In the genomic region with DNA sequence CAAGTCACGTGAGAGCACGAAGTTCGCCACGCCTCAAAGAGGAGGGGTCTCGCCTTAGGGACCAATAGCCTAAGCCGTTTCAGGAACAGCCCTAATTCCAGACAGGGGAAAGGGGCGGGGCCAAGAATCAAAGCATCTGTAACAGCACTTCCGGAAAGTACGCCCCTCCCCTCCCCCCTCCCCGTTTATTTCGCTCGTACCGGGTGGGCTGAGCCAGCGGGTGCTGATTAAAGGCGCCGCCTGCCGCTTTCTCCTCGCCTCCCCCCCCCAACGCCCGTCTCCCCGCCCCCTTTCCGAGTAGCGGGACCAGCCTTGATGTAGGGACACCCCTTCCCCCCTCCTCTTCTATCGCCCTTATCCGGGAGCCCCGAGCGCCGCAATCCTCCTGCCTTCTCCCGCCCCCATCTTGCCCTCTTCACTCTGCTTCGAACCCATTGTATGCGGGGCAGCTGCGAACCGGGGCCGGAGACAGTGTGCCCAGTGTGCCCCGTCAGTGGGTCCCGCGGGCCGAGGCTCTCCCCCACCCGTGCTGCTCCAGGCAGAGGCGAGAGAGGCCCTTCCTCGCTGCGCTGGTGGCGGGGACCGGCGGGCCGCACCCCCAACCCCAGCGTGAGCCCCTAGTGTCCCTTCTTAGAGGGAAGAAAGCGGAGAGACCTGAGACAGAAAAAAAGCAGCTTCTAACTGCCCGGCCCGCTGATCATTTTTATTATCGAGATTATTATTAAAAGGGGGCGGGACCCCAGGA, we compare ENCODE assay signal across 1 mouse cellular context.
A peak's percentile ranks its signal among the peaks of the same experiment; 100 is the strongest.
TF ChIP-seq lines count a peak whose summit lies in the region.

No protein-coding gene starts in this region.

TF ChIP-seq in CH12.LX, 34 proteins besides CTCF, POLR2A, EP300 and RAD21 (continued from another document):
- TF ChIP-seq JUND (conservative IDR thresholded peaks at IDR 0.05; ENCODE audit: low read depth, low read length) = no peak
- TF ChIP-seq RCOR1 (conservative IDR thresholded peaks at IDR 0.05; ENCODE audit: low read depth, low read length) = no peak
- no peak; the same call in 1 of the 2 replicates for TF ChIP-seq BHLHE40 (IDR thresholded peaks at IDR 0.05; ENCODE audit: low read depth, low read length)
- no peak for TF ChIP-seq POLR2AphosphoS2 (IDR thresholded peaks at IDR 0.05; ENCODE audit: low read depth, low read length)
- 0 out of 2 replicates have a peak, but pooled peaks have one; percentile 1 for TF ChIP-seq SMC3 (IDR thresholded peaks at IDR 0.05; ENCODE audit: low read depth, low read length)
- TF ChIP-seq MAFK (IDR thresholded peaks at IDR 0.05; ENCODE audit: insufficient replicate concordance, low read length) = 0 out of 2 replicates have a peak, but pooled peaks have one; percentile 12
- no peak for TF ChIP-seq PAX5 (IDR thresholded peaks at IDR 0.05; ENCODE audit: low read length)
- TF ChIP-seq GABPA (IDR thresholded peaks at IDR 0.05; ENCODE audit: insufficient replicate concordance, low read depth, low read length) = no peak
- no peak for TF ChIP-seq ZKSCAN1 (IDR thresholded peaks at IDR 0.05; ENCODE audit: borderline replicate concordance, low read depth, low read length)
- peak; percentile 88 for TF ChIP-seq MAZ (IDR thresholded peaks at IDR 0.05; ENCODE audit: low read depth, low read length)
- no peak for TF ChIP-seq ZC3H11A (IDR thresholded peaks at IDR 0.05; ENCODE audit: low read depth, low read length)
- no peak for TF ChIP-seq MYC (IDR thresholded peaks at IDR 0.05; ENCODE audit: low read depth, low read length)
- TF ChIP-seq UBTF (IDR thresholded peaks at IDR 0.05; ENCODE audit: low read depth, low read length) = peak; percentile 86
- TF ChIP-seq HCFC1 (IDR thresholded peaks at IDR 0.05; ENCODE audit: low read depth, low read length) = peak; percentile 65
- peak; percentile 60 for TF ChIP-seq NELFE (IDR thresholded peaks at IDR 0.05; ENCODE audit: low read depth, low read length)
- 0 out of 2 replicates have a peak, but pooled peaks have one; percentile 10 for TF ChIP-seq CHD1 (IDR thresholded peaks at IDR 0.05; ENCODE audit: low read depth, low read length)
- peak; percentile 76; the same call in 1 of the 2 replicates for TF ChIP-seq CHD2 (IDR thresholded peaks at IDR 0.05; ENCODE audit: low read length)
- TF ChIP-seq TBP (conservative IDR thresholded peaks at IDR 0.05; ENCODE audit: low read depth, low read length) = 0 out of 2 replicates have a peak, but pooled peaks have one; percentile 5
- TF ChIP-seq USF1 (IDR thresholded peaks at IDR 0.05; ENCODE audit: low read depth, low read length) = peak; percentile 88
- TF ChIP-seq ZNF384 (IDR thresholded peaks at IDR 0.05; ENCODE audit: low read depth, low read length) = no peak
- no peak for TF ChIP-seq JUN (IDR thresholded peaks at IDR 0.05; ENCODE audit: insufficient read depth, low read depth, low read length)
